Mouse (Mus musculus) testis, postnatal 14 days (tissue): ENCODE measurements around the gene Vmn1r209.
"Not testable (repeated sequence)": the region's sequence is repeated elsewhere in the genome, so short reads cannot be mapped to it uniquely, and the experiment has no call there.

Source experiments
- DNase-seq: peaks from one replicate; pipeline ENCODE4 v3.0.0; 2021; ENCODE audit warnings: low spot score

Vmn1r209 gene

DNA sequence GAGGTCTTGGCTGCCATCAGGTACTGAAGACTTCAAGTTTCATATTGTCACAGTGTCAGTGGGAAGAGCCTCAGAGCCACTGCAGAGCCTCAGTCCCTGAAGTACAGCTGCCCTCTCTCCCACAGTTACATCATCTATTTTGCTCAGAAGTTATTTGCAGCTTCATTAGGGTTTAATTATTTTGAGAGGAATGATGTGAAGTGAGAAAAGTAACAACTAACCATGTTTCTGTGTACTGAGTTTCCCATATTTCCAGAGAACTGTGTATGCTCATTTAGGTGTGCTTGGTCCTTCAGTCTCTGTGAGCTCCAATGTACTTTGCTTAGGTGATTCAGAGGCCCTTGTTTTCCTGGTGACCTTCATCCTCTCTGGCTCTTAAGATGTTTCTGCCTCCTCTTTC lies at the start of gene Vmn1r209:
TSS of gene Vmn1r209 (minus strand) at position 101 of the 400 bp plus-strand sequence.
- DNase-seq, result not testable (repeated sequence)

- DNase-seq, result no peak
These were observed 48.0 kb upstream of the Vmn1r209 start, which contains the start of gene Vmn1r211 for GRCm38 (mm10) chr13:22857461-22857860. TSS of gene Vmn1r211 (minus strand) at chr13:22857561.

DNA sequence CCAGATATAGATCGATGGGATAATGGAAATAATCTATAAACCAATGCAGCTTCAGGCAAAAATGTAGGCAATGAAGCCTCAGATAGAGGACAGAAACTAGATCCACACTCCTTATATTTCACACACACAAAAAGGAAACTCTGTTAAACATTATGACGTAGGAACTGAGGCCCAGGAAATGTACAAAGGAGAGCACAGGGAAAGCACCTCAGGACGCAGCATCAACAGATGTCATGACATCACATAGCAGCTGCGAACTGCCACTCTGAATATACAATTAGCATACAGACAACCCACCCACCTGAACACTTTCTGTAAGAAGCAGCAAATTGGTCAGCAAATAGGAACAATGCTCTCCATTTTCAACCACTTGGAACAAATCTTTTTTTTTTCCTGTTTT lies 45.3 kb upstream of the Vmn1r209 start:
- no peak for DNase-seq

DNA sequence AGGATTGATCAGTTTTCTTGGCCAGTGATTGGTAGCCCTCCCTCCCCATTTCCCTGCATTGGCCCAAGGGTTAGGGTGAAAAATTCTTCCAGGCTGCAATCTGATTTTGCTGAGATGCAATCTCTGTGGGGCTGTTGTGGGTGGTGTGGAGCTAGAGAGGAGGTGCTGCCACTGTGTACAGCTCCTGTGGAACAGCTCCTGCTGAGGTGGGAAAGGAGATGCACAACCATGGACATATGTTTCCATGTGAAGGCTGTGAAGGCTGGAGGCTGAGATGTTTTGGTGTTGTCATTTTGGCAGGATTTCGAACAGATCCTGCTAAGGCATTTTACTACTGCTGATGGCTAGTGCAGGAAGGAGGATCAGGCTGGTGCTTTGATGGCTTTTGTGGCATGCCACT lies 37.3 kb upstream of the Vmn1r209 start:
- DNase-seq, result no peak

DNA sequence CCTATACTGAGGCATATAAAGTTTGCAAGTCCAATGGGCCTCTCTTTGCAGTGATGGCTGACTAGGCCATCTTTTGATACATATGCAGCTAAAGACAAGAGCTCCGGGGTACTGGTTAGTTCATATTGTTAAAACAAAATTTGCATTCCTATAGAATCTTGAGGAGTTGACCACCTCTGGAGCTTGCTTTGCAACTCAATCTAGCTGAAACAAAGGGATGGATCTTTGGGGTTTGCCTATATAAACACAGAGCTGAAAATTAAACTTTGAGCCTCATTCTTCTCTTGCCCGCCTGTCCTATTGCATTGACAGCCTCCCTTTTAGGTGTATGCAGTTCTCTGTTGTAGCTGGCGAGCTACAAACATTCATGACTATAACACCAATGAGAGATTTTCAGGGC lies 34.8 kb upstream of the Vmn1r209 start:
- DNase-seq, result not testable (repeated sequence)

DNA sequence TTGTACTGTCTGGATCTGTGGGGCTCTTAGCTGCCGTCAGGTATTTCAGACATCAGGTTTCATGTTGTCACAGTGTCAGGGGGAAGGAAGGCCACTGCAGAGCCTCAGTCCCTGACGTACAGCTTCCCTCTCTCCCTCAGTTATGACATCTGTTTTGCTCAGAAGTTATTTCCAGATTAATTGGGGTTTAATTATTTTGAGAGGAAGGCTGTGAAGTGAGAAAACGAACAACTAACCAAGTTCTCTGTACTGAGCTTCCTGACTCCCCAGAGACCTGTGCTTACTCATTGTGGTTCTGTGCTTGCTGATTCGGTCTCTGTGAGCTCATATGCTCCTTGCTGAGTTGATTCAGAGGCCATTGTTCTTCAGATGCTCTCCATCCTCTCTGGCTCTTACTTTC lies 21.8 kb upstream of the Vmn1r209 start, which contains the start of gene Vmn1r210:
TSS of gene Vmn1r210 (minus strand) at position 101 of the 400 bp plus-strand sequence.
- no peak for DNase-seq

DNA sequence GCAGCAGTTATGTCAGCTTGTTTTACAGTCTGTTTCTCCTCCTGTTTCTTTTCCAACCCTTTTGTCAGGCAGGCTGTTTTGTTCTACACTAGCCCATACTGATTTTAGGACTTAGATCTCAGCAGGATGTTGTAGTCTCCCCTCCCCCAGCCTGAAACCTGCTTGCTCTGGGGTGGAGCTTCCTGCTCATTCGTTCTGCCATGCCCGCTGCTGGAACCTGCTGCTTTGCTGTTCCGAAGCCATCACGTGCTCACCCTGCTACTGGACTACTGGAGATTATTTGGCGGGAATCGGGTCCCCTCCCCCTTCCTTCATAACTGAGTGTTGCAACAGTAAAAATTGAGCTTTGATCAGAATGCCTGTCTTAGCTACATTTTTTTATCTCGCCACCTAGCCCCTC lies 19.9 kb upstream of the Vmn1r209 start:
- DNase-seq, result not testable (repeated sequence)

GRCm38 (mm10) chr13:22821601-22822000 lies 12.1 kb upstream of the Vmn1r209 start:
- not testable (repeated sequence) for DNase-seq

DNA sequence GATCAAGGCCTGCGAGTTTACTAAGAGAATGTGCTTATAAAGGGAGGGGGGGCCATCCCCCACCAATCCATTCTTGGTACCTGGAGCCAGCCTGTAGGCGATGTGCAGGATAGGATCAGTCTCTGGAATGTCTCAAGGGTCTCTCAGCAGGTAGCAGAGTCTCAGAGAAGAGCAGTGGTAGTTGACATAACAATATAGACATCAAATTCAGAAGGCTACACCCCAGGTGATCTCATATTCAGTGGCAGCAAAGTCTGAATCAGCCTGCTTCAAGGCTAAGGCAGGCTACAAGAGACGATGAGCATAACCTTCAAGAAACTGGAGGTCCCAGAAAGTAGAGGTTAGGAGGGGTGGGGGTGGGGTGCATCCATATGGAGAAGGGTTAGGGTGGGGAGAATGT lies 21.4 kb downstream of the Vmn1r209 start:
- not testable (repeated sequence) for DNase-seq

DNA sequence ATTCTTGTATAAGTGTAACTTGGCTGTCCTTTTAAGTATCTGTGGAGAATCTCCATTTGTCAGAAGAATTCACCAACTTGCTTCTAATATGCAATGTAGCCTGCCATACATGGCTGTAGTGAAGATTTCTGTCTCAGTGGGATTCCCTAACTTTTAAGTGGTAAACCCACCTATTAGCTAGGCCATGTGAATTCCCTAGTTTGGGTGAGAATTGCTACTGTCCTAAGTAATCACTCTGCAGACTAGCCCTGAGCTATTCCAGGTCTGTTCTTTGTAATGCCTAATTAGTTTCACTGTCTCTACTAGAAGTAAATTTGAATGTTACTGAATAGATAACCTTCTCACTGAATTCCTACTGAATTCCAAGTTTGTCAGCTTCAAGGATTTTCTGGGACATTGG lies 25.3 kb downstream of the Vmn1r209 start:
- not testable (repeated sequence) for DNase-seq

GRCm38 (mm10) chr13:22777300-22777699 lies 32.2 kb downstream of the Vmn1r209 start, which contains the start of gene Vmn1r208:
TSS of gene Vmn1r208 (minus strand) at chr13:22777400.
- DNase-seq, result not testable (repeated sequence)

- DNase-seq, result not testable (repeated sequence)
These were observed 37.9 kb downstream of the Vmn1r209 start for GRCm38 (mm10) chr13:22771592-22771991.
